Mouse (Mus musculus) limb, embryonic 12.5 days (tissue): ENCODE data around the gene Pja2. TPM values are rescaled to one million over a fixed set of nuclear protein-coding genes. Genes with fewer than 3 reads are reported as not detected.

Experiments
- ATAC-seq: fragments of 200-750 bp; cut with Nextera tagmentation; 2 replicates; pipeline ENCODE4 v1.8.0; 2017; ENCODE audit warnings: low read depth, moderate TSS enrichment; ENCODE audit not compliant: insufficient number of reproducible peaks, insufficient read depth, low FRiP score, low TSS enrichment
- H3K27ac ChIP-seq: fragments of 300-500 bp; sonication (generic); 2 replicates; pipeline ENCODE4 v1.5.1; 2016; ENCODE audit warnings: mild to moderate bottlenecking, moderate library complexity
- H3K27me3 ChIP-seq: fragments of 300-500 bp; sonication (generic); 2 replicates; pipeline ENCODE4 v1.6.1; 2016; ENCODE audit warnings: mild to moderate bottlenecking, moderate library complexity
- H3K36me3 ChIP-seq: fragments of 300-500 bp; sonication (generic); 2 replicates; pipeline ENCODE4 v1.6.1; 2016; ENCODE audit warnings: mild to moderate bottlenecking, moderate library complexity
- H3K4me1 ChIP-seq: fragments of 300-500 bp; sonication (generic); replicated peaks from 2 replicates; pipeline ENCODE4 v1.6.1; 2016
- H3K4me2 ChIP-seq: fragments of 300-500 bp; sonication (generic); 2 replicates; pipeline ENCODE4 v1.6.1; 2016; ENCODE audit warnings: mild to moderate bottlenecking, moderate library complexity
- H3K4me3 ChIP-seq: fragments of 300-500 bp; sonication (generic); replicated peaks from 2 replicates; pipeline ENCODE4 v1.5.1; 2016; ENCODE audit warnings: mild to moderate bottlenecking
- H3K9ac ChIP-seq: fragments of 300-500 bp; sonication (generic); replicated peaks from 2 replicates; pipeline ENCODE4 v1.6.1; 2016; ENCODE audit warnings: mild to moderate bottlenecking, moderate library complexity
- H3K9me3 ChIP-seq: fragments of 300-500 bp; sonication (generic); 2 replicates; pipeline ENCODE4 v1.6.1; 2016; ENCODE audit warnings: mild to moderate bottlenecking, moderate library complexity
- WGBS: fragments of 180-500 bp; shearing (Covaris S2); methylation state at CpG from one replicate; pipeline ENCODE4 v1.1.7; 2016; 5-methylcytosine and 5-hydroxymethylcytosine counted together
- polyA plus RNA-seq: library from polyadenylated mRNA; unstranded; fragments of >200 nt; fragmentation: Nextera tagmentation; extraction: Ambion mirVana; gene quantifications from 2 replicates; pipeline ENCODE4 v1.2.1, GENCODE M21; 2016

Pja2 gene
- 68.5 and 76.3 TPM in 2 replicates for polyA plus RNA-seq

- peak; percentile 100 for ATAC-seq
- WGBS = under 1% methylated on average over 56 of the region's 60 CpGs
- Histone ChIP-seq H3K36me3 (no peaks in the 10 kb centered on the region), H3K9me3 (no peaks in the 10 kb centered on the region), H3K4me2 (peak within 1 kb of the TSS; percentile 73), H3K4me1 (peaks cover 11% of the 10 kb centered on the region), H3K27me3 (no peaks in the 10 kb centered on the region), H3K4me3 (peak within 1 kb of the TSS; percentile 98), H3K9ac (peak within 1 kb of the TSS; percentile 97), H3K27ac (peak within 1 kb of the TSS; percentile 98)
Observed at GRCm38 (mm10) chr17:64331898-64332769, at the start of gene Pja2. Pja2 (minus strand) TSS chr17:64331916.

DNA sequence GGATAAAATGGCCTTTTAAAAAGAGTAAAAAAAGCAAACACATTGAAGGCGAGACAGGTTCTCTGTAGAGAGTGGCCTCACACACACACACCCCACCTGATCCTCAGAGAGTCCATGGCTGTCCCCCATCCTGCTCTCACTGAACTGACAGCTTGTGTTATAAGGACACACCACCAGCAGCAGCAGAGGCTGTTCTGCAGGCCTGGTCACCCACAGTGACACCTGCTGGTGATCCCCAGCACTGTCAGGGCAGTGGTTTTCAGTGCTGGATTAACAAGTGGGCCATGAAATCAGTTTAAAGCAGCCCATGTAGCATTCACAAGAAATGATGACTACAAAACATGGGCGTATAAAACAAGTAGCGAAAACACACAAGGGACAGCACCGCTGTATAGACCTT is 43.6 kb upstream of the Pja2 start:
- 65% methylated on average over 4 of the region's 4 CpGs for WGBS

GRCm38 (mm10) chr17:64363694-64364093 is 32.0 kb upstream of the Pja2 start:
- no peak overlapping the region for H3K27ac ChIP-seq
- 91% methylated on average over 1 of the region's 1 CpGs for WGBS
- no peak for ATAC-seq
- no peaks in the 10 kb centered on the region for H3K4me1 ChIP-seq
- no peak overlapping the region for H3K4me2 ChIP-seq
- H3K9me3 ChIP-seq = no peaks in the 10 kb centered on the region
- H3K4me3 ChIP-seq = no peak overlapping the region
- H3K27me3 ChIP-seq = no peaks in the 10 kb centered on the region
- H3K9ac ChIP-seq = no peak overlapping the region
- no peaks in the 10 kb centered on the region for H3K36me3 ChIP-seq

More for the DNA sequence above, 43.6 kb upstream of the Pja2 start:
- no peak overlapping the region for H3K4me2 ChIP-seq
- H3K9me3 ChIP-seq = no peaks in the 10 kb centered on the region
- no peak overlapping the region for H3K9ac ChIP-seq
- H3K27me3 ChIP-seq = no peaks in the 10 kb centered on the region
- no peak overlapping the region for H3K4me3 ChIP-seq
- no peak overlapping the region for H3K27ac ChIP-seq
- ATAC-seq = no peak
- no peaks in the 10 kb centered on the region for H3K4me1 ChIP-seq
- H3K36me3 ChIP-seq = no peaks in the 10 kb centered on the region

GRCm38 (mm10) chr17:64362570-64362969 is 30.9 kb upstream of the Pja2 start:
- no peak overlapping the region for H3K4me3 ChIP-seq
- H3K9me3 ChIP-seq = no peaks in the 10 kb centered on the region
- no peaks in the 10 kb centered on the region for H3K27me3 ChIP-seq
- 69% methylated on average over 5 of the region's 5 CpGs for WGBS
- no peak overlapping the region for H3K4me2 ChIP-seq
- no peaks in the 10 kb centered on the region for H3K4me1 ChIP-seq
- H3K36me3 ChIP-seq = no peaks in the 10 kb centered on the region
- peak overlapping the region; percentile 50; the same call in 1 of the 2 replicates for H3K27ac ChIP-seq
- H3K9ac ChIP-seq = no peak overlapping the region
- no peak for ATAC-seq

DNA sequence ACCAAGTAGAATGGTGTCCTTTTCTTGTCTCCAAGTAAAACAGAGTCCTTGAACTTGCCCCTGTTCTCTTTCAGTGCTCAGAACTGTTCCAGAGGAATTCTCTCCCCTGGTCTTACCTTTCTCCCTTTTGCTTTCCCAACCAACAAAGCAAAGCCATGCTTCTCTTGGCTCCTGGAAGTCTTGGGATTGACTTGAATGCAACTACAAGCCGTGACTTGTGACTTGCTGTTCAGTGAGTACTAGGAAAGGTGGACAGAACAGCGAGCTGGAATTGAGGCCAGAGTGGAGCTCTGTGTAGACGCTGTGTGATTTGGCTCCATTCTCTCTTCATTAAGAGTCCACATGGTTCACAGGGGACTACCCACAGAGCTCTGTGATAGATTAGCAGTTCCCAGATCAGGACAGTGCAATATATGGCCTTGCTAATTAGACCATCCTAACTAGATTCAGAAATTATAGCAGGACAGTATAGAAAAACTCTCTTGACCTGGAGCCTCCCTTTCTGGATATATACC is 30.3 kb upstream of the Pja2 start:
- H3K36me3 ChIP-seq = no peaks in the 10 kb centered on the region
- ATAC-seq = no peak
- no peaks in the 10 kb centered on the region for H3K9me3 ChIP-seq
- H3K27me3 ChIP-seq = no peaks in the 10 kb centered on the region
- H3K4me2 ChIP-seq = no peak overlapping the region
- H3K9ac ChIP-seq = no peak overlapping the region
- WGBS = 76% methylated on average over 3 of the region's 3 CpGs
- peak overlapping the region; percentile 50; the same call in 1 of the 2 replicates for H3K27ac ChIP-seq
- H3K4me3 ChIP-seq = no peak overlapping the region
- H3K4me1 ChIP-seq = no peaks in the 10 kb centered on the region

DNA sequence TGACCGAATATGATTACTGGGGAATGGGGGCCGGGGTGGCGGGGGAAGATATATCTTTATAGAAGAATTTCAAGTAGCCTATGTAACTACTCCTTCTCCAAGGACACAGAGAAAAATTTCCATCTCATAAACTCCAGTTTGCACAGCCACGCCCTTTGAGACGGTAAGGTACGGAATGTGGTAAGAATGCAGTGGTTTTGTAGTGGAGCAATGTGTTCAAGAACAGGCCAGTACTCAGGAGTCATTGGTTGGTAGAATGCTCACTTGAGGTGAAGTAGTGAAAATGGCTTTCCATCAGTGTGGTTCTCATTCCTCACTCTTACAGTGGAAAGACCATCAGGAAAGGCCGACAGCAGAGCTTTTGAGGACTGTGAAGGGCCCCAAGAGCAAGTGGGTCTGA is 22.2 kb upstream of the Pja2 start:
- no peak for ATAC-seq
- no peak overlapping the region for H3K9ac ChIP-seq
- 94% methylated on average over 7 of the region's 7 CpGs for WGBS

GRCm38 (mm10) chr17:64346135-64346534 is 14.4 kb upstream of the Pja2 start:
- H3K4me2 ChIP-seq = peak overlapping the region; percentile 46
- H3K36me3 ChIP-seq = no peaks in the 10 kb centered on the region
- no peak overlapping the region for H3K9ac ChIP-seq
- 29% methylated on average over 17 of the region's 17 CpGs for WGBS
- H3K4me3 ChIP-seq = no peak overlapping the region
- H3K4me1 ChIP-seq = peaks cover 4% of the 10 kb centered on the region; the same call in 1 of the 2 replicates
- H3K27ac ChIP-seq = no peak overlapping the region
- ATAC-seq = no peak
- no peaks in the 10 kb centered on the region for H3K27me3 ChIP-seq
- no peaks in the 10 kb centered on the region for H3K9me3 ChIP-seq

More for the DNA sequence above, 22.2 kb upstream of the Pja2 start:
- Histone ChIP-seq H3K36me3 (no peaks in the 10 kb centered on the region), H3K4me3 (no peak overlapping the region), H3K4me2 (no peak overlapping the region), H3K4me1 (no peaks in the 10 kb centered on the region), H3K27ac (no peak overlapping the region), H3K27me3 (no peaks in the 10 kb centered on the region), H3K9me3 (no peaks in the 10 kb centered on the region)

- Histone ChIP-seq H3K4me3 (no peak overlapping the region), H3K9me3 (no peaks in the 10 kb centered on the region), H3K9ac (no peak overlapping the region), H3K4me1 (peaks cover 6% of the 10 kb centered on the region; the same call in 1 of the 2 replicates), H3K27me3 (no peaks in the 10 kb centered on the region), H3K4me2 (no peak overlapping the region), H3K36me3 (no peaks in the 10 kb centered on the region), H3K27ac (no peak overlapping the region)
- no peak for ATAC-seq
- WGBS = 88% methylated on average over 7 of the region's 7 CpGs
Observed at GRCm38 (mm10) chr17:64344576-64345172, 13.0 kb upstream of the Pja2 start.

DNA sequence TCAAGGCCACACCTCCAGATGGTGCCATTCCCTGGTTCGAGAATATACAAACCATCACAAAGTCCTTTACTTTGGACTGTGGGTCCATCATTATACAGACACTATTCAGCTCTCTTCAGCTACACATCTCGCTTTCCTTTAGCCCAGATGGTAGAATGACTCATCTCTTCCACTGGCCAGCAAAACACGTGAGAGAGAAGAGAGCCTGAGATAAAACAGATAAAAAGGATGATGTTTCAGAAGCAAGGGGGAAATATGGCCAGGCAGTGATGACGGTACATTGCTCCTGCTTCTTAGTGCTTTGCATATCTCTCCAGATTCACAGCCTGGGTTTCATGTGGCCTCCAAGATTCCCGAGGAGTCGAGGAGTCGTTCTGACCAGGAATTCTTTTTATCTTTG is 10.0 kb upstream of the Pja2 start:
- no peak overlapping the region for H3K27ac ChIP-seq
- H3K9me3 ChIP-seq = no peaks in the 10 kb centered on the region
- 74% methylated on average over 7 of the region's 7 CpGs for WGBS
- H3K4me2 ChIP-seq = no peak overlapping the region
- H3K36me3 ChIP-seq = no peaks in the 10 kb centered on the region
- no peak for ATAC-seq
- no peak overlapping the region for H3K9ac ChIP-seq
- H3K4me3 ChIP-seq = no peak overlapping the region
- peaks cover 8% of the 10 kb centered on the region; the same call in 1 of the 2 replicates for H3K4me1 ChIP-seq
- no peaks in the 10 kb centered on the region for H3K27me3 ChIP-seq

GRCm38 (mm10) chr17:64339752-64340151 is 8.0 kb upstream of the Pja2 start:
- Histone ChIP-seq H3K4me2 (no peak overlapping the region), H3K9me3 (no peaks in the 10 kb centered on the region), H3K9ac (no peak overlapping the region), H3K4me1 (0 out of 2 replicates have a peak, but pooled peaks cover 3% of the 10 kb centered on the region), H3K36me3 (no peaks in the 10 kb centered on the region), H3K4me3 (no peak overlapping the region), H3K27me3 (no peaks in the 10 kb centered on the region), H3K27ac (no peak overlapping the region)
- 26% methylated on average over 5 of the region's 5 CpGs for WGBS
- no peak for ATAC-seq

- H3K4me3 ChIP-seq = no peak overlapping the region
- no peak overlapping the region for H3K9ac ChIP-seq
- H3K4me1 ChIP-seq = 0 out of 2 replicates have a peak, but pooled peaks cover 8% of the 10 kb centered on the region
- H3K9me3 ChIP-seq = no peaks in the 10 kb centered on the region
- H3K27me3 ChIP-seq = no peaks in the 10 kb centered on the region
- 78% methylated on average over 4 of the region's 4 CpGs for WGBS
- H3K4me2 ChIP-seq = no peak overlapping the region
- no peak for ATAC-seq
- H3K27ac ChIP-seq = no peak overlapping the region
- no peaks in the 10 kb centered on the region for H3K36me3 ChIP-seq
Observed at GRCm38 (mm10) chr17:64337220-64337619, 5.5 kb upstream of the Pja2 start.
